Mouse (Mus musculus): ENCODE measurements at regions not wholly inside any gene's neighbourhood (a gene's known extent, or its start where the extent isn't known, plus 50 kb on each side); places are given as distances from the start of the nearest gene placed in this dataset.

- TF ChIP-seq POLR2A (IDR thresholded peaks at IDR 0.05; ENCODE audit: low read depth, low read length): no peak
- no peak for TF ChIP-seq NRF1 (IDR thresholded peaks at IDR 0.05; ENCODE audit: low read depth, low read length)
- no peak for TF ChIP-seq IRF4 (IDR thresholded peaks at IDR 0.05; ENCODE audit: low read depth, low read length)
- TF ChIP-seq EP300 (IDR thresholded peaks at IDR 0.05; ENCODE audit: low read length): no peak
- no peak for TF ChIP-seq CTCF (conservative IDR thresholded peaks at IDR 0.05 in 1 of 2, IDR thresholded peaks at IDR 0.05 in 1 of 2; ENCODE audit: low read depth in 2 of 2, low read length in 2 of 2)
- TF ChIP-seq ZC3H11A (IDR thresholded peaks at IDR 0.05; ENCODE audit: low read depth, low read length): no peak
- no peak for TF ChIP-seq MAX (IDR thresholded peaks at IDR 0.05; ENCODE audit: low read length)
- no peak for TF ChIP-seq TCF12 (IDR thresholded peaks at IDR 0.05; ENCODE audit: low read depth, low read length)
- TF ChIP-seq CHD1 (IDR thresholded peaks at IDR 0.05; ENCODE audit: low read depth, low read length): no peak
- no peak for TF ChIP-seq PAX5 (IDR thresholded peaks at IDR 0.05; ENCODE audit: low read length)
- TF ChIP-seq JUND (conservative IDR thresholded peaks at IDR 0.05; ENCODE audit: low read depth, low read length): no peak
Observed at GRCm38 (mm10) chr4:55619891-55620290, 87.6 kb upstream of the Klf4 start.

Measured in CH12.LX (cell line).